Mouse (Mus musculus) forebrain, embryonic 14.5 days (tissue): ENCODE measurements around the gene Tmem18. TPM values are rescaled to one million over a fixed set of nuclear protein-coding genes. Genes with fewer than 3 reads are reported as not detected.

Experiments used
- ATAC-seq: fragments of 200-750 bp; cut with Nextera tagmentation; 2 replicates; pipeline ENCODE4 v1.8.0; 2017; ENCODE audit warnings: mild to moderate bottlenecking, moderate library complexity
- DNase-seq: peaks from one replicate; pipeline ENCODE4 v3.0.0-alpha.2; 2015; ENCODE audit warnings: low spot score
- H3K27ac ChIP-seq: fragments of 300-500 bp; sonication (generic); 2 replicates; pipeline ENCODE4 v1.5.1; 2014; ENCODE audit warnings: low read depth, mild to moderate bottlenecking, control low read depth, low read length, moderate library complexity
- H3K27me3 ChIP-seq: fragments of 300-500 bp; sonication (generic); replicated peaks from 2 replicates; pipeline ENCODE4 v1.6.1; 2014; ENCODE audit warnings: low read length, control low read depth, mixed read lengths; ENCODE audit not compliant: control insufficient read depth, insufficient read depth
- H3K36me3 ChIP-seq: fragments of 300-500 bp; sonication (generic); 2 replicates; pipeline ENCODE4 v1.6.1; 2014; ENCODE audit warnings: low read length, control low read depth; ENCODE audit not compliant: control insufficient read depth, insufficient read depth
- H3K4me1 ChIP-seq: fragments of 300-500 bp; sonication (generic); 2 replicates; pipeline ENCODE4 v1.6.1; 2014; ENCODE audit warnings: antibody characterized with exemption, low read length, control low read depth; ENCODE audit not compliant: control insufficient read depth, insufficient read depth
- H3K4me2 ChIP-seq: fragments of 300-500 bp; sonication (generic); 2 replicates; pipeline ENCODE4 v1.6.1; 2014; ENCODE audit warnings: mild to moderate bottlenecking, control low read depth, low read length
- H3K4me3 ChIP-seq: fragments of 300-500 bp; sonication (generic); 2 replicates; pipeline ENCODE4 v1.5.1; 2014; ENCODE audit warnings: low read depth, low read length, control low read depth
- H3K9ac ChIP-seq: fragments of 300-500 bp; sonication (generic); 2 replicates; pipeline ENCODE4 v1.6.1; 2014; ENCODE audit warnings: mild to moderate bottlenecking, low read length, control low read depth, moderate library complexity
- H3K9me3 ChIP-seq: fragments of 300-500 bp; sonication (generic); replicated peaks from 2 replicates; pipeline ENCODE4 v1.6.1; 2016; ENCODE audit warnings: low read length, control low read depth, mixed read lengths; ENCODE audit not compliant: control insufficient read depth
- WGBS: fragments of 180-500 bp; shearing (Covaris S2); extraction: QIAGEN DNeasy Blood & Tissue Kit; methylation state at CpG from one replicate; pipeline ENCODE4 v1.1.7; 2014; 5-methylcytosine and 5-hydroxymethylcytosine counted together
- microRNA-seq: library from miRNA; unstranded; fragments of <30 nt; microRNA quantifications from one replicate; pipeline ENCODE4, GENCODE M21; 2016
- polyA plus RNA-seq: library from polyadenylated mRNA; unstranded; fragments of >200 nt; fragmentation: Nextera tagmentation; extraction: Ambion mirVana; gene quantifications from 2 replicates; pipeline ENCODE4 v1.2.1, GENCODE M21; 2014

The Tmem18 gene
- polyA plus RNA-seq, 1 experiment from 2014 or later: 26.2 TPM

GRCm38 (mm10) chr12:30618425-30618824 lies 34.2 kb downstream of the Tmem18 start:
- H3K9ac ChIP-seq: no peak overlapping the region
- H3K4me3 ChIP-seq: no peak overlapping the region
- H3K27ac ChIP-seq: no peak overlapping the region
- no peak overlapping the region for H3K4me2 ChIP-seq
- ATAC-seq: no peak
- DNase-seq: no peak
- H3K36me3 ChIP-seq: no peaks in the 10 kb centered on the region
- no peaks in the 10 kb centered on the region for H3K4me1 ChIP-seq
- H3K9me3 ChIP-seq: no peaks in the 10 kb centered on the region
- H3K27me3 ChIP-seq: no peaks in the 10 kb centered on the region
- 69% methylated on average over 8 of the region's 8 CpGs for WGBS

GRCm38 (mm10) chr12:30628466-30628865 lies 44.2 kb downstream of the Tmem18 start:
- ATAC-seq (no peak), DNase-seq (no peak)
- 78% methylated on average over 5 of the region's 5 CpGs for WGBS
- no peak overlapping the region for H3K9ac ChIP-seq
- H3K4me3 ChIP-seq: no peak overlapping the region
- H3K9me3 ChIP-seq: no peaks in the 10 kb centered on the region
- no peaks in the 10 kb centered on the region for H3K36me3 ChIP-seq
- no peaks in the 10 kb centered on the region for H3K4me1 ChIP-seq
- H3K27ac ChIP-seq: no peak overlapping the region
- H3K4me2 ChIP-seq: no peak overlapping the region
- H3K27me3 ChIP-seq: no peaks in the 10 kb centered on the region

- no peak for DNase-seq
- ATAC-seq: no peak
- H3K27ac ChIP-seq: no peak overlapping the region
- no peak overlapping the region for H3K9ac ChIP-seq
- H3K36me3 ChIP-seq: no peaks in the 10 kb centered on the region
- H3K4me1 ChIP-seq: no peaks in the 10 kb centered on the region
- no peaks in the 10 kb centered on the region for H3K27me3 ChIP-seq
- H3K9me3 ChIP-seq: no peaks in the 10 kb centered on the region
- H3K4me2 ChIP-seq: no peak overlapping the region
- no peak overlapping the region for H3K4me3 ChIP-seq
Observed at GRCm38 (mm10) chr12:30634534-30634933, 50.3 kb downstream of the Tmem18 start.

Small RNAs within 50 kb of the gene (microRNA-seq; reads per million reads assigned to microRNA genes)
- not detected for gene Gm25243

Other genes with a start within 250 kb of the Tmem18 start
- 1.5 and 3.9 TPM in 2 replicates for gene Sntg2, start 211.1 kb upstream of the Tmem18 start, polyA plus RNA-seq